Mouse (Mus musculus) left cerebral cortex, adult 9 months (tissue): ENCODE results near the gene Mlkl.
"Not testable (repeated sequence)": the region's sequence is repeated elsewhere in the genome, so short reads cannot be mapped to it uniquely, and the experiment has no call there.

ENCODE experiments used
- DNase-seq, 2 experiments: peaks; one replicate each; pipeline ENCODE4 v3.0.0; 2022; ENCODE audit warnings: low spot score in 2 of 2

Mlkl gene

DNA sequence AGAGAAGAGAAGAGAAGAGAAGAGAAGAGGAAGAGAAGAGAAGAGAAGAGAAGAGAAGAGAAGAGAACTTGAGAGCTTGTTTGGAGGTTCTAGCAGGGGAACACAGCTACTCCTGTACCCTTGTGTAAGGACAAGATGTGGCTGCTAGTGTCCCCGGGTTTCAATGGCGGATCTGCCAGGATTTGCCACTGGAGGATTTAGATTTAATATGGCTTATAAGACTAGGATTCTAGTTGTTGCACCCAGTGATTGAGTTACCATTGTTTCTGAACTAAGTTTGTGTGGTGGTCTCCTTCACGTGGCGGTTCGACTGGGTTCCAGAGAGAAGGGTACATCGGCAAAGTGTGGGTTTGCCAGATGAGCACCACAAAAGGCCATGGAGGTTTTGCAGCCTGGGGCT, 24.0 kb downstream of the Mlkl start:
- not testable (repeated sequence) for DNase-seq

DNA sequence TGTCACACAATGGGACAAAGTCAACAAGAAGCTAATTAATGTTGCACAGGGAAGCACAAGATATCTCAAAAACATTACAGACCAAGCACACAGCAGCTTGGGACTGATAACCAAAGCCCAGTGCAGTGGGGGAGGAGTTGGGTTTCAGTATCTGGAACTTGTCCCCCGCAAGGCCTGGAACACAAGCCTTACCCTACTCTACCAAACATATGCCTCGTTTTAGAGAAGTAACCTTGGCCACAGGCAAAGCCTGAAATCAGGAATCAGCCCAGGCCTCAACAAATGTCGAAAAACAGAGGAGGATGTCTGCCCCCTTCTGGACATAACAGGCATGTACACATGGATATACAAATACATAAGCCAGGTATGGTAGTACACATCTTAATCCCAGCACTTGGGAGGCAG, 25.2 kb downstream of the Mlkl start:
- no peak for DNase-seq

DNA sequence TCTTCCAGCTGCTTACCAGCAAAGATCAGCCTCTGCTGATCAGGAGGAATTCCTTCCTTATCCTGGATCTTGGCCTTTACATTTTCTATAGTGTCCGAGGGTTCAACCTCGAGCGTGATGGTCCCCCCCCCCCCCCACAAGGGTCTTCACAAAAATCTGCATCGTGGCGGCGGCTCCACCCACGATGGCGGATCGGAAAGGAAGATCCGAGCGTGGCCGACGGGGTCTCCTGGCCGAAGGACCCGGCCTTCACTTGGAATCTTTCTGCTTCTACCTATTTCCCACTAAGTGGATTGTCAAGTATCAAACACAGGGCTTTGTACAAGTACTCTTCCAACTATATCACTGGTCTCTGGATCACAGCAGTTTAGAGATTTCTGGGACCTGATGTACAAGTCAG, 28.0 kb downstream of the Mlkl start:
- DNase-seq, result not testable (repeated sequence)

DNA sequence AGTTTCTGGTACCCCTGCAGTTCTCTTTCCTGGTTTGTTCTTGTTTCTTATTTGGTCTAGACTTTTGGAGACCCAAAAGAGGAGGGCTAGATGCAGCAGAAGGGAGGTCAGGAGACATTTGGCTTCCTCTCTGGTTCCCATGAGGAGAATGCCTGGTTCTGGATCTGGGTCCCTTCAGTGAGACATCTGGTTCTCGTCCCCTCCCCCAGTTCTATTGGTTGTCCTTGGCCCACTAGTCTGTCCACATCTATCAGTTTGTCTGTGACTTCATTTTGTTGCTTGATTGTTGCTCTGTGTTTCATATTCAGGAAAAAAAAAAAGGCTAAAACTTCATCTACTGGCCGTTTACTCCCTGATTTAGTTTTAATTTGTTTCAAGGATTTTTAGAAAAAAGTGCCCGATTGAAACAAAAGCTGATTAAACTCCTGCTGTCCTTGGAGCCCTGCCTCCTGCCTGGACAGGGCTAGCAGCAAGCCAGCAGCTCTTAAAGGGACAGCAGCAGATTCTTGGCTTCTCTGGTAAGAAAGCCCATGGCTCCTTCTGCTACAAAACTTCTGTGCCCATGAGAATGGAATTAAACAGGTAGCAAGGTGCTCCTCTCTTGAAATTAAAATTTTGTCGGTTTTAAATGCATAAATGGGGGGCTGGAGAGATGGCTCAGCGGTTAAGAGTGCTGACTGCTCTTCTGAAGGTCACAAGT, 32.8 kb downstream of the Mlkl start:
- no peak for DNase-seq

DNA sequence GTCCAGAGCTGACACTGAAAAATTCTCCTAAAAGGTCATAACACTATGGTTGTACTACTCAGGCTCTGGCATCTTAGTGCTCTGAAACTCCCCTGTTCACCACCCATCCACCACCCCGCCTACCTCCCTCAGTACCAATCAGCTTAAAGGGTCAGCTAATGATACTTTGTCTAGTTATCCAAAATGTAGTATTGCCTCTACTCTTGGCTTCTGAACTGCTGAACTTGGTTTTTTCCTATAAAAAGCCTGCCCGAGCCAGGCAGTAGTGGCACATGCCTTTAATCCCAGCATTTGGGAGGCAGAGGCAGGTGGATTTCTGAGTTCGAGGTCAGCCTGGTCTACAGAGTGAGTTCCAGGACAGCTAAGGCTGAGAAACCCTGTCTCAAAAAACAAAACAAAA, 33.6 kb downstream of the Mlkl start:
- DNase-seq, result no peak

DNA sequence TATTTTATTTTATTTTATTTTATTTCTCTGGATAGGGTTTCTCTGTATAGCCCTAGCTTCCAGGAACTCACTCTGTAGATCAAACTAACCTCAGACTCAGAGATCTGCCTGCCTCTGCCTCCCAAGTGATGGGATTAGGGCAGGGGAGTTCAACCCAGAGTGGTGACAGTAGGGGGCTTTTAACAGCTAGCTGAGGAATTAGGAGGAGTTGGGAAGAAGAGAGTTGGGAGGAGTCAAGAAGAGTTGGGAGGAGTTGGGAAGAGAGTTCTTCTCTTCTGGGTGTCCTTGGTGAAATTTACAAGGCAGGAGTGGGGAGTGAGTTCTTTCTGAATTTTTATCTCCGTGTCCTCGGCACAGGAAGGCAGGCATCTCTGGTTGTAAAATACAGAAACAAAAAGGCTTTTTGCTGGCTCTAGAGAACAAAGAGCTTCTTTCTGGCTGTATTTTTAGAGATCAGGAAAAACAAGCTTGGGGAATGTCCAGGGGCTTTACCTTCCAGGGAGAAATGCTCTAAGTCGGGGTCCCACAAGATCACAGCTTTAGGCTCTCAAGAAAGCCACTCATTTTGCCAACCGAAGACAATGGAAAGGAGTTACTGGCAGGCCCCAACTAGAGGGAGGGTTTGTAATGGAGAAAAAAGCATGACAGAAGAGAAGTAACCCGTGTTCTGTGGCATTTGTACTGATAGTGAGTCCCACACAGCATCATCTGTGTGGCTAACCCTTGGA, 34.7 kb downstream of the Mlkl start:
- DNase-seq, result not testable (repeated sequence)

DNA sequence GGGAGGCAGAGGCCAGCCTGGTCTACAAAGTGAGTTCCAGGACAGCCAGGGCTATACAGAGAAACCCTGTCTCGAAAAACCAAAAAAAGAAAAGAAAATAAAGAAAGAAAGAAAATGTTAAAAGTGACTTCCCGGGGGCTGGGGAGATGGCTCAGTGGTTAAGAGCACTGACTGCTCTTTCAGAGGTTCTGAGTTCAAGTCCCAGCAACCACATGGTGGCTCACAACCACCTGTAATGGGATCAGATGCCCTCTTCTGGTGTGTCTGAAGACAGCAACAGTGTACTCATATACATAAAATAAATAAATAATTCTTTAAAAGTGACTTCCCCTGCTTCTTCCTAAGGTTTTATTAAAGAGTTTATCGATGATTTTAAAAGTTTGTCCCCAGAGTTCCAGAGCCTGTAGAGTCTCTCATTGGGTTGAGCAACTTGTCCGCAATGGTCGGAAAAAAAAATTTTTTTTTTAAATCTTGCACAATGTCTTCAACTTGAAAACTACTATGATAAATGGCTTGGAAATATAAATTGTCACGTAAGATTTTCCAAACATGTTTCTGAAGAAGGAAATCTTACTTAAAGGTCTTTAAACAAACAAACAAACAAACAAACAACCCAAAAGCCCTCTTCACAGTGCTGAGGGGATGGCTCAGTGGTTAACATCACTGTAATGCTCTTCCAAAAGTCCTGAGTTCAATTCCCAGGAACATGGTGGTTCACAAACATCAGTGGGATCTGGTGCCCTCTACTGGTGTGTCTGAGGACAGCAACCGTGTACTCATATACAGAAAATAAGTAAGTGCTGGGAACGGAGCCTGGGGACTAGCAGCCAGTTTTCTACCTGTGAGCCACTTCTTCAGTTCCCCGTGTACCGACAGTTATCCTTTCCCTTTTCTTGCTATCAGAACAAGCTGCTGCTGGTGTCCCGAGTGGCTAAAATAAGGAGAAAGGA, 37.1 kb downstream of the Mlkl start:
- DNase-seq, result no peak

DNA sequence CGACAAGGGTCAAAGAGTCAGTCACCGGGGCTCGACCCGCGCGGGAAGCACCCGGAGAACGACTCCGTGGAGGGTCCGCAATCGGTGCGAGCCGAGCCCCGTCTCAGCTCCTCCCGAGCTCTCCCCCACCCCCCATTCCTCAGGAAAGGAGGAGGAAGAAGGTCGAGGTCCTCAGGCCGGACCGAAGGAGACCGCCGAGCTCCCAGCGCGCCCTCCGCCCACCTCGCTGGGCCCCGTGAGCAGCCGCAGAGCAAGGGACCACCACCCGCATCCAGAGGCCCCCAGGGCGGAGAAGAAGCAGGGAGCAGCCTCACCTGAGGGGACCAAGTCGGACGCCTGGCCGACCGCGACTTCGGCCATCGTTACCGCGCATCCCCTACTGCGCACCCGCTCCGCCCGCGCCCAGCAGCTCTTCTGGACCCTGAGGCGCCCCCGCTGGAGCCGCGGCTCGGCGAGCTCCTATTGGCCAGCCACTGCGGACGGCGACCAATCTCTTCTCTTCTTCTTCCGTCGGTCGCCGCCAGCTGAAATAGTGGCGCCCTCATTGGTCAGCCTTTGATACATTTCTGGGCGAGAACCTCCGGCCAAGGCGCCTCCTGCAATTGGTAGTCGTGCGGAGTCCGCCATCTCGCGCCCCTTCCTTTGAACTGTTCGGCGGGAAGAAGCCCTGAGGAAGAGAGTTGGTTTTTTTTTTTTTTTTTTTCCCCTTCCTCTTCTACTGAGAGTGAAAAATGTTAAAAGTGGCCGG, 38.0 kb downstream of the Mlkl start, which contains the start of gene Rfwd3:
Gene Rfwd3, minus strand, starts transcription at position 402 of the 748 bp plus-strand sequence.
- peak; percentile 96 to 99 for DNase-seq

DNA sequence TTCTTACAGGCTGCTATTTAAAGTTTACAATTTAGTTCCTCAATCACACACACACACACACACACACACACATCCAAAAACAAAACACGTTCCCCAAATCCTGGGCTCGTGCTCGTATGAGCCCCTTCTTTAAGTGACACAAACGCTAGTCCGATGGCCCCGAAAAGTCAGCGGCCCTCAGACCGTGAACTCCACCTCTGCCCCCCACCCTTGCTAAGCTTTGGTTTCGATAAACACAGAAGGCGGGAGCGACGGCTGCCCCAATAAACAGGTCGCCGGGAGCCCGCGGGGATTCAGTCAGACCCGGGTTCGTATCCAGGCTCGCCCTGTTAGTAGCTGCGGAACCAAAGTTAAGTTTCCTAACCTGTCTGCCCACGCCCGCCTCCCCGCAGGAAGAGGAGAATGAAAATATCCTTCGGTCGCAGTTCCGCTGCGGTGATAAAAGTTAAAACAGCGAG, 38.6 kb downstream of the Mlkl start:
- peak in 1 of 2 experiments; percentile 25 for DNase-seq

DNA sequence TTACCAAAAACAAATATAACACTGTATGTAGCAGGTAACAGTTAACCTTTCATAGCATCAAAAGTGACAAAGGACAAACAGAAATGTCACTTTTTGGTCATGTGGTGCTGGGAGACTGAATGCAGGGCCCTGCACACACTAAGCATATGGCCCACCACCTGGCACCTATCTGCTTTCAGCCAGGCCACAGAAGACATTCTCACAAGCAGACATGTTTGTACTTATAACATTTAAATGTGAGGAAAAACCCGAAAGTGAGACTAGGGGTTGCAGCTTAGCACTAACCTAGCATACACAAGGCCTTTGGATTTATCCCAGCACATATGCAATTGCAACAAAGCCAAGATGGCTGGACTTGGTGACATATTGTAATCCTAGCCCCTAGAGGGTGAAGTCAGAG, 40.0 kb downstream of the Mlkl start:
- DNase-seq, result no peak

DNA sequence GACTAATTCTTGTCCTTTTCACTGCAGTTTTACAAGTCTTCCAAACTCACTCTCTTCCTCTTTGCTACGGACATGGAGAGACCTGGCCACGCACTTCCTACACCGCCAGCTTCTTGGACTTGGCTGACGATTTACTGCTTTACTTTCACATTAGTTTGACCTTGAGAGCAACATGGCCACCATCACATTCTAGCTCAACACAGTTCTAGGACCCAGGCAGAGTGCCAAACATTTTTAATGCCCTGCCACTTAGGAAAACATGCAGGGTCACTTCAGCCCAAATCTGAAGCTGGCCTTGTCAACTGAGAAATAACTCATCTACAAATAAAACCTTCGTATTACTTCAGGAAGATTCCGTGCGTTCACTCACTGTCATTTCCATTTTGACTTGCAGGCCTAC, 46.2 kb downstream of the Mlkl start:
- no peak for DNase-seq

DNA sequence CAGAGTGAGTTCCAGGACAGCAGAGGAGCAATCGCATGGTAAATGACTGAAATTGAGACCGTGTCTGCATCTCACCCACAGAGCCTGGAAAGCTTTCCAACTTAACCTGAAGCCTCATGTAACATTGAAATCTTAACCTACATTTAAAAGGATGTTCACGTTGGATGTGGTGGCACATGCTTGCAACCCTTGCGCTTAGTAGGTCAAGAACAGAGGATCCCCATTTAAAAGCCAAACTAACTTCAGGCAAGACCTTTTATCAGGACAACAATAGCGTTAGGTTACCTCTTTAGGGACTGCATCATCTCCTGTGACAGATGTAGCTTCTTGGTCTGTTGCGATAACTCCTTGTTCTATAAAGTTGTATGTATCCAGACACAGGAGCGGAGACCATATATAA, 47.4 kb downstream of the Mlkl start:
- no peak for DNase-seq

DNA sequence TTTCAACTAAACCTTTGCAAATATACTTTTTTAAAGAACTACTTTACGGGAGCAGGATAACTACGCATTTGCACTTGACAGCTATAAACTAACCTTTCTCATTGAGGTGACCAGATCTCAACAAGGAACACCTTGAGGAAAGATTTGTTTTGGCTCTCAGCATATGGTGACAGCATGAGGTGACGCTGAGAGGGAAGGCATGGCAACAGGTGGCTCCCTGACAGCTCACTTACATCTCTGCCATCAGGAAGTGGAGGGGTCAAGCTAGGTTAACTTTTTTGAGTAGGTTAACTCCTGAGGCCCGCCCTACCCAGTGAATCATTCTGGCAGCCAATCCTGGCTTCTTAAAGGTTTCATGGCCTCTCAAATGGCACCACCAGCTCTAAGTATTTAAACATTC, 52.4 kb downstream of the Mlkl start:
- DNase-seq, result no peak

DNA sequence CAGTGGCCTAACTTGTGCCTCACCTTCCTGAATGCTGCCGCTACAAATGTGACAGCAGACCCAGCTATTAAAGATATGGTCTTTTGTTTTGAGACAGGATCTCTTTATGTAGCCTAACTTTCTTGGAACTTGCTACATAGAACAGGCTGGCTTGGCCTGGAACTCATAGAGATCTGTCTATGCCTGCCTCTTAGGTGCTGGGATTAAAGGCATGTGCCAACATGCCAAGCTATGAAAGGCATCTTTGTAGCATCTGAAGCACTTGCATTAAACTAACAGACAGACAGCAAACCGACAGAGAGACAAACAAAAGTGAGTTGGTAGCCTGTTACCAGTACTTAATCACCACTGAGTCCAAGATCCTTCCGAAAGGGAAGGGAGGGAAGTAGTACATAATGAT, 55.9 kb downstream of the Mlkl start:
- DNase-seq, result no peak

DNA sequence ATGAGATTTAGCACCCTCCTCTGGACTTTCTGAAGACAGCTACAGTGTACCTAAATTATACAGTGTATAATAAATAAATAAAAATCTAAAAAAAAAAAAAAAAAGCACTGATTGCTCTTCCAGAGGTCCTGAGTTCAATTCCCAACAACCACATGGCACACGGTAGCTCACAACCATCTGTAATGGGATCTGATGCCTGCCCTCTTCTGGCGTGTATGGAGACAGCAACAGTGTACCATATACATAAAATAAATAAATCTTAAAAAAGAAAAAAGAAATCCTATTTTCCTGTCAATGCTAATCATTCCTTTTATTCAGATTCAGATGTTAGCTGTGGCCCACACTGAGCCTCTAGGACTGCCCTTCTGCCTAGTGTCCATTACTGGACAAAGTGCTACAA, 69.7 kb downstream of the Mlkl start:
- no peak for DNase-seq

DNA sequence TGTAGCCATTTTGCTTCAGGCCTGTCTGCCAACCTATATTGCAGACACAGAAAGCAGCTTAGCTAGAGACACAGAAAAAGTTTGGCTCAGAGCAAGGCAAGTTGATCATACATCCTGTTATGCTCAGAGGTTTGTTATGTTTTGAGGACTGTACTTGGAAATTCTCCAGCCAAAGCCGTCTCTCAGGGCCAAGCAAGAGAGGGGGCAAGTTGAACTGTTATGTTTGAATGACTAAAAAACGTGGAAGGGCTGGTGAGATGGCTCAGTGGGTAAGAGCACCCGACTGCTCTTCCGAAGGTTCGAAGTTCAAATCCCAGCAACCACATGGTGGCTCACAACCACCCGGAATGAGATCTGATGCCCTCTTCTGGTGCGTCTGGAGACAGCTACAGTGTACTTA, 71.8 kb downstream of the Mlkl start:
- DNase-seq, result not testable (repeated sequence)

DNA sequence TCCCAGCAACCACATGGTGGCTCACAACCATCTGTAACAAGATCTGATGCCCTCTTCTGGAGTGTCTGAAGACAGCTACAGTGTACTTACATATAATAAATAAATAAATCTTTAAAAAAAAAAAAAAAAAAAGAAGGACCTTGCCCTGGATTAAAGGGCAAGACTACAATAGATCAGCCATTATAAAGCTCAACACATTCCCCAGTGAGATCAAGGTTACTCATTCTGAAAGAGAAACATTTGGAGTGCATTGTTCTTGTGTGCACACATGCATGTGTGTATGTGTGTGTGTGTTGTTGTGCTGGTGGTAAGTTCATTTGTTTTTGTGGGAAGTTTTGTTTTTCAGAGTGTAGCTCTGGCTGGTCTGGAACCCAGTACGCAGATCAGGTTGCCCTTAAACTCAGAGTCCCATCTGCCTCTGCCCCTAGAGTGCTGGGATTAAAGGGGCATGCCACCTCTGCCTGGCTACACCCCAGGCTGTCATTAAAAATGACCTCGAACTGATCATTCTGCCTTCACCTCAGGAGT, 73.2 kb downstream of the Mlkl start:
- no peak for DNase-seq

DNA sequence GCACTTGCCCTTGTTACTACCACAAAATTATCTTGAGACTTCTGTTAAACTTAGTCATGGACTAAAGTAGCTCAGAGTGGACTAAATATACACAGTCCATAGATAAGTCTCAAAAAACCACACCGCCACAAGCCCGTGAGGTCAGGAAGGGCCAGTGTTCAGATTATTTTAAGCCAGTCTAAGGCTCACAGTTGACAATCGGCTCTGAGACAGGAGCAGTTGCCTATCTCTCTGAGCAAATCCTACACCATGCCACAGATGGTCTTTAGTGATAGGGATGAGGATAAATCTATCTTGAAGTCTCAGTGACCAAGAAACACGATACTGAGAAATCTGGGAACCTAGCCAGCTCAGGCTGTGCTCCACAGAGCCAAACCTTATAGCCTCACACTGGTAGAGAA, 76.0 kb downstream of the Mlkl start:
- no peak for DNase-seq
